Mouse (Mus musculus): ENCODE data around the gene Fat4.

DNA sequence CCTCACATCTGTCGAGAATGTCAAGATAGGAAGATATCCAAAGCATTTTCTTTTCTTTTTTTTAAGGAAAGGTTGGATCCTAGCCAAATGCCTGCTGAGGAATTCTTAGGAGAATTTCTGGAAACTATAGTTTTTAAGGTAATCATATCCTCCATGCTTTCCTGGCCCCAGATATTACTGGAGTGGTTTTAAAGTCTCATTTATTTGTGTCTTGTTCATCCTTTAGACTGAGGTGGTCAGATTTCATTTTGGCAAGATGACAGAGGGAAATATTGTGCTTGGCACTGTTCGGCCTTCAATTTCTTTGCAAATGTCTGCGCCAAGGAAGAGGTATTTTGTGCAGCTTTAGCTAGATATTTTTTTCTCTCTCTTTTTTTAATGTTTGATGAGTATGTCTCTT, 42.0 kb downstream of the Fat4 start:
- TF ChIP-seq GATA1 (IDR thresholded peaks at IDR 0.05; ENCODE audit: borderline replicate concordance, low read length) (no peak), FLI1 (IDR thresholded peaks at IDR 0.05; ENCODE audit: low read length) (no peak)
